Mouse (Mus musculus) myocyte (in vitro differentiated cells): Measurements from ENCODE around the gene Neurl1a. TPM values are rescaled to one million over a fixed set of nuclear protein-coding genes. Genes with fewer than 3 reads are reported as not detected.

Source experiments
- H3K27me3 ChIP-seq: one replicate; pipeline ENCODE4 v1.6.1; 2011; ENCODE audit not compliant: control insufficient read depth, insufficient read depth, insufficient read length
- H3K36me3 ChIP-seq: one replicate; pipeline ENCODE4 v1.6.1; 2011; ENCODE audit not compliant: control insufficient read depth, insufficient read depth
- H3K4me2 ChIP-seq: one replicate; pipeline ENCODE4 v1.6.1; 2011; ENCODE audit warnings: low read depth, control low read depth
- H3K4me3 ChIP-seq: one replicate; pipeline ENCODE4 v1.5.1; 2011; ENCODE audit warnings: mild to moderate bottlenecking, control low read depth, moderate library complexity
- H3K79me2 ChIP-seq: one replicate; pipeline ENCODE4 v1.6.1; 2011; ENCODE audit not compliant: control insufficient read depth, insufficient read depth
- H3ac ChIP-seq: one replicate; pipeline ENCODE4 v1.6.1; 2011; ENCODE audit not compliant: control insufficient read depth, insufficient read length
- CEBPB ChIP-seq: IDR thresholded peaks from 2 replicates; pipeline ENCODE4 v1.6.1; 2011; ENCODE audit warnings: mild to moderate bottlenecking, moderate library complexity; ENCODE audit not compliant: poor library complexity, insufficient read depth, severe bottlenecking
- E2F4 ChIP-seq: IDR thresholded peaks from one replicate; pipeline ENCODE4 v1.6.1; 2011; ENCODE audit warnings: mild to moderate bottlenecking, control low read depth, moderate library complexity; ENCODE audit not compliant: insufficient read depth
- MAX ChIP-seq: IDR thresholded peaks from one replicate; pipeline ENCODE4 v1.6.1; 2011; ENCODE audit warnings: low read depth, mild to moderate bottlenecking, control low read depth
- MYOD1 ChIP-seq, 3 experiments: IDR thresholded peaks; one replicate each; pipeline ENCODE4 v1.6.1; 2011; ENCODE audit warnings: control low read depth in 2 of 3, low read depth in 2 of 3, mild to moderate bottlenecking in 2 of 3, moderate library complexity in 1 of 3; ENCODE audit not compliant: insufficient read length in 2 of 3, control insufficient read depth in 1 of 3
- MYOG ChIP-seq, 3 experiments: IDR thresholded peaks; one replicate each; pipeline ENCODE4 v1.6.1; 2011; ENCODE audit warnings: control low read depth in 2 of 3, low read depth in 2 of 3, mild to moderate bottlenecking in 2 of 3; ENCODE audit not compliant: insufficient read length in 2 of 3, control insufficient read depth in 1 of 3, insufficient read depth in 1 of 3
- POLR2A ChIP-seq: IDR thresholded peaks from one replicate; pipeline ENCODE4 v1.6.1; 2011; ENCODE audit warnings: low read depth, mild to moderate bottlenecking, control low read depth, moderate library complexity; ENCODE audit not compliant: insufficient read length
- POLR2AphosphoS2 ChIP-seq: IDR thresholded peaks from one replicate; pipeline ENCODE4 v1.6.1; 2011; ENCODE audit warnings: low read depth, control low read depth; ENCODE audit not compliant: insufficient read length
- REST ChIP-seq: IDR thresholded peaks from one replicate; pipeline ENCODE4 v1.6.1; 2011; ENCODE audit warnings: mild to moderate bottlenecking, control low read depth, moderate library complexity; ENCODE audit not compliant: insufficient read depth, insufficient read length
- SRF ChIP-seq: IDR thresholded peaks from one replicate; pipeline ENCODE4 v1.6.1; 2011; ENCODE audit warnings: low read depth; ENCODE audit not compliant: control insufficient read depth, insufficient read length
- TCF12 ChIP-seq: IDR thresholded peaks from one replicate; pipeline ENCODE4 v1.6.1; 2011; ENCODE audit warnings: mild to moderate bottlenecking, control low read depth; ENCODE audit not compliant: poor library complexity, insufficient read depth, severe bottlenecking
- TCF3 ChIP-seq: IDR thresholded peaks from one replicate; pipeline ENCODE4 v1.6.1; 2011; ENCODE audit warnings: low read depth, control low read depth; ENCODE audit not compliant: insufficient read length
- USF1 ChIP-seq: IDR thresholded peaks from one replicate; pipeline ENCODE4 v1.6.1; 2011; ENCODE audit warnings: low read depth, mild to moderate bottlenecking, control low read depth, moderate library complexity
- polyA plus RNA-seq: library from polyadenylated mRNA; unstranded; fragments of >200 nt; fragmentation: generic; extraction: Trizol; gene quantifications from one replicate; pipeline ENCODE4 v1.2.1, GENCODE M21; 2012; ENCODE audit warnings: missing spikeins

The Neurl1a gene
- polyA plus RNA-seq, 1 experiment: 120 TPM

DNA sequence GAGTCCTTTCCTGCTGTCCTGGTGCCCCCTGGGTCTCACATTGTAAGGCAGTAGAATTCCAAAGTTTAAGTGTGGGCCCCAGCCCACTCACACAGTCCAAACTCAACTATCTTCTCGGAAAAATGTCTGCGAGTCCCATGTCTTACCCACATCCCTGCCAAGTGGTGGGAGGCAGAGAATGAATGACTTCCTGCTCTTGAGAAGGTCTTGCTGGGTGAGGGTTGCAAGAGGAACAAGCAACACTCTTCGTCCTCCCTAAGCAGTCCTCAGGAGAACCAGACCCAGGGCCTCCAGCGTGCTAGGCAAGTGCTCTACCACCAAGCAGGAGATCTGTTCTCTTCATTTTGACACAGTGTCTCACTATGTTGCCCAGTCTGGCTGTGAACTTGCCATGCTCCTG lies 63.6 kb downstream of the Neurl1a start:
- Histone ChIP-seq H3K79me2 (no peaks in the 10 kb centered on the region), H3ac (no peak overlapping the region), H3K4me2 (no peak overlapping the region), H3K27me3 (no peaks in the 10 kb centered on the region), H3K4me3 (no peak overlapping the region), H3K36me3 (peaks cover 4% of the 10 kb centered on the region)
- TF ChIP-seq POLR2A (no peak), REST (no peak), USF1 (no peak), TCF12 (no peak), E2F4 (no peak), POLR2AphosphoS2 (no peak), CEBPB (no peak), TCF3 (no peak), MYOD1 (IDR thresholded peaks at IDR 0.05; ENCODE audit: control insufficient read depth in 1 of 3, insufficient read length in 2 of 3, low read depth in 2 of 3) (no peak), MAX (no peak), SRF (no peak), MYOG (IDR thresholded peaks at IDR 0.05; ENCODE audit: control insufficient read depth in 1 of 3, insufficient read depth in 1 of 3, insufficient read length in 2 of 3, low read depth in 2 of 3) (no peak)

DNA sequence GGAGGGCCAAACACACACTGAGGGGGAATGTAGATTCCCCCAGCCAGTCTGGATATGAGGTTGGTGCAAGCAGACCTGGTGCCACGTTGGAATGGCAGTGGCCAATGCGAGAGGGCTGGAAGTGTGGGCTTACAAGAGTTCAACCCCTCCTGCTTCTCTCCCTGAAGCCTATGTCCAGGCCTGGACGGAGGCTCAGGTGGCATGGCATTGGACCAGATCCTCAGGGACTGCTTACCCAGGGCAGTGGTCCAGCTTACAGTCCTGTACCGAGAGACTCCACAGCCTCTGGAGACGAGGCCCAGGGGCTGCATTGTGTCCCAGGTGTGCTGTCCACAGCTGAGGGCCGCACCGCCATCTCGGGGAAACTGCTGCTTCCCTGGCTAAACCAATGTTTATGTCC lies 66.9 kb downstream of the Neurl1a start:
- H3K4me2 ChIP-seq: no peak overlapping the region
- H3K27me3 ChIP-seq: no peaks in the 10 kb centered on the region
- H3ac ChIP-seq: no peak overlapping the region
- no peak overlapping the region for H3K4me3 ChIP-seq
- H3K36me3 ChIP-seq: peaks cover 4% of the 10 kb centered on the region
- TF ChIP-seq TCF12 (no peak), USF1 (no peak), MAX (no peak), MYOG (IDR thresholded peaks at IDR 0.05; ENCODE audit: control insufficient read depth in 1 of 3, insufficient read depth in 1 of 3, insufficient read length in 2 of 3, low read depth in 2 of 3) (no peak), MYOD1 (IDR thresholded peaks at IDR 0.05; ENCODE audit: control insufficient read depth in 1 of 3, insufficient read length in 2 of 3, low read depth in 2 of 3) (no peak), POLR2AphosphoS2 (no peak), SRF (no peak), E2F4 (no peak), TCF3 (no peak), POLR2A (no peak)
- H3K79me2 ChIP-seq: no peaks in the 10 kb centered on the region

DNA sequence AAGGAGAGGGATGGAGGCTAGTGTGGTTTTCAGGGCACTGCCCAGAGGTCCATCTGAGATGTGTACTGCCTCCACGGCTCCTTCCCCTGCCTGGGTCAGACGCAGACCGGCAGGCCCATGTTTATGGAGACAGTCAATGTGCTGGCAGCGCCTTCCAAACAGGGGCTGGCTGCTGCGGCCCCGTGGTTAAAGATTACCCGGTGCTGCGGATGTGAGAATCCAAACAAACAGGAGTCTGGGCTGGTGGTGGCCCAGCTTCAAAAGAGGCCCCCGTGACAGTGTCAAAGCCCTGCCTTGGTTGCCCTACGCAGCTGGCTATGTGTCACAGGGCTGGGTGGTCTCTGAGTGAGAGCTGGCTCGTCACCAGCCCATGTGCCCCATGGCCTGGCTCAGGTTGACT lies 69.2 kb downstream of the Neurl1a start:
- Histone ChIP-seq H3K4me3 (no peak overlapping the region), H3K4me2 (no peak overlapping the region), H3K27me3 (no peaks in the 10 kb centered on the region), H3K79me2 (no peaks in the 10 kb centered on the region), H3ac (no peak overlapping the region), H3K36me3 (no peaks in the 10 kb centered on the region)
- no peak for TF ChIP-seq POLR2A
- no peak for TF ChIP-seq TCF12
- TF ChIP-seq CEBPB: no peak
- no peak for TF ChIP-seq TCF3
- no peak for TF ChIP-seq MYOG (IDR thresholded peaks at IDR 0.05; ENCODE audit: control insufficient read depth in 1 of 3, insufficient read depth in 1 of 3, insufficient read length in 2 of 3, low read depth in 2 of 3)
- no peak for TF ChIP-seq USF1
- TF ChIP-seq MAX: no peak
- no peak for TF ChIP-seq SRF
- no peak for TF ChIP-seq POLR2AphosphoS2
- no peak for TF ChIP-seq E2F4
- TF ChIP-seq REST: no peak
- no peak for TF ChIP-seq MYOD1 (IDR thresholded peaks at IDR 0.05; ENCODE audit: control insufficient read depth in 1 of 3, insufficient read length in 2 of 3, low read depth in 2 of 3)

DNA sequence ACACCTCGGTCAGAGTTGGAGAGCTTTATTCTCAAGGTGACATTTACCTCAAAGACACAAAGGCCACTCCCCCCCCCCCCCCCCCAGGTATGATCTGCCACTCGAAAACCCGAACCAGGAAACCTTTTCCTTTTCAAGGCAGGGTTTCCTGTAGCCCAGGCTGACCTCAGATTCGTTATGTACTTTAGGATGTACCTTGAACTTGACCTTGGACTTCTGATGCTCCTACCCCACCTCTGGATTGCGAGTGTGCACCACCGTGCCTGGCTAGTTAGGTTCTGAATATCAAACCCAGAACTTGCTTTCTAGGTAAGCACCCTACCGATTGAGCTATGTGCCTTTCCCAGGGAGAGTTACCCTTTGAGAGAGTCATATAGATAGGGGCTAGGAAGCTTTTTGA lies 69.7 kb downstream of the Neurl1a start:
- Histone ChIP-seq H3K4me3 (no peak overlapping the region), H3K79me2 (no peaks in the 10 kb centered on the region), H3K36me3 (no peaks in the 10 kb centered on the region), H3ac (no peak overlapping the region), H3K27me3 (no peaks in the 10 kb centered on the region), H3K4me2 (peak overlapping the region; percentile 40)
- no peak for TF ChIP-seq SRF
- TF ChIP-seq USF1: no peak
- TF ChIP-seq E2F4: no peak
- no peak for TF ChIP-seq TCF12
- TF ChIP-seq CEBPB: no peak
- TF ChIP-seq POLR2A: no peak
- TF ChIP-seq MYOD1 (IDR thresholded peaks at IDR 0.05; ENCODE audit: control insufficient read depth in 1 of 3, insufficient read length in 2 of 3, low read depth in 2 of 3): no peak

DNA sequence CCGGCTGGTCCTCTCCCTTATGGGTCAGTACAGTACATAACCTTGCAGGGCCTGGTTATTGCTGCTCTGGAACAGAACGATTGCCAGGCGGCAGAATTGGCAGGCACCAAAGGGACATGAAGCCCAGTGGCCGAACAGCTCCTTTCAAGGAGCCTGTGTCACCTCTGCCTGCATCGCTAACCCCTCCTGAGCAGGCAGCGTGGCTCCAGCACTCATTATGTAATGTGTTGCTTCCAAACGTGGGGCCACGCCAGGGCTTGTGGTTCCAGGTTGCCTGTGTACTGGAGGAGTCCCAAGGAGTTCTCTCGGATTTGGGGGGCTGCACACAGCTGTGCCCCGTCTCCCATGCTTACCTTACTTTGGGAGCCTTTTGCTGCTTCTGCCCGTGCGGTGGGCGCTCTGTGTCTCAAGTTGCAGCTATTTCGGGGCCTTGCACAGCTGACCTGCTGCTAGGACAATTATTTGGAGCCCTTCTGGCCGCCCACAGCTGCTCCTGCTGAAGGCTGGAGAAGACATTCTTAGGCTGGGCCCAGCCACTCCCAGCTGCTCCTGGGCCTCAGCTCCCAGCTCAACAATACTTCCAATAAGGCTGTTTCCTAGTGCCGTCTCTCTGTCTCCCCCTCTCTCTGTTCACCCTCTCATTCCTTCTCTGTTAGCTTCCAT lies 70.4 kb downstream of the Neurl1a start:
- no peak overlapping the region for H3ac ChIP-seq
- no peak for TF ChIP-seq POLR2A
- peak; percentile 63 for TF ChIP-seq POLR2AphosphoS2
- TF ChIP-seq REST: no peak
- peak; percentile 84 to 93 (median 92) for TF ChIP-seq MYOD1 (IDR thresholded peaks at IDR 0.05; ENCODE audit: control insufficient read depth in 1 of 3, insufficient read length in 2 of 3, low read depth in 2 of 3)
- TF ChIP-seq E2F4: no peak
- TF ChIP-seq MAX: no peak
- TF ChIP-seq TCF3: peak; percentile 82
- no peak for TF ChIP-seq SRF
- TF ChIP-seq TCF12: peak; percentile 85
- no peak for TF ChIP-seq CEBPB
- TF ChIP-seq USF1: no peak
- peak; percentile 91 to 98 (median 97) for TF ChIP-seq MYOG (IDR thresholded peaks at IDR 0.05; ENCODE audit: control insufficient read depth in 1 of 3, insufficient read depth in 1 of 3, insufficient read length in 2 of 3, low read depth in 2 of 3)
- peak overlapping the region; percentile 40 for H3K4me2 ChIP-seq
- H3K4me3 ChIP-seq: no peak overlapping the region
- H3K36me3 ChIP-seq: no peaks in the 10 kb centered on the region
- H3K27me3 ChIP-seq: no peaks in the 10 kb centered on the region
- H3K79me2 ChIP-seq: no peaks in the 10 kb centered on the region
